Mouse (Mus musculus) bone marrow, adult 2 months (tissue): ENCODE measurements around the gene Tbx2.

Experiments used
- CTCF ChIP-seq: fragments of 200-500 bp; IDR thresholded peaks from 2 replicates; pipeline ENCODE4 v1.5.1; 2011; ENCODE audit warnings: low read length, control low read depth; ENCODE audit not compliant: control insufficient read depth, insufficient read depth
- POLR2A ChIP-seq: fragments of 200-500 bp; IDR thresholded peaks from 2 replicates; pipeline ENCODE4 v1.6.1; 2011; ENCODE audit warnings: low read depth, mild to moderate bottlenecking, control low read depth, low read length, borderline replicate concordance; ENCODE audit not compliant: control insufficient read depth

GRCm38 (mm10) chr11:85789750-85790149, 42.6 kb upstream of the Tbx2 start:
- no peak for TF ChIP-seq CTCF
- no peak for TF ChIP-seq POLR2A
